Mouse (Mus musculus) megakaryocyte, adult 5-6 weeks (primary cell): Measurements from ENCODE around the gene Slfn9. TPM values are rescaled to one million over a fixed set of nuclear protein-coding genes. Genes with fewer than 3 reads are reported as not detected.

Experiments used
- total RNA-seq, 2 experiments: library from RNA; stranded (forward) in 1 of 2; stranded (reverse) in 1 of 2; fragments of 153-499, 151-499 nt in 1 of 2; fragments of 221-1000, 200-1000 nt in 1 of 2; gene quantifications; 2 replicates each; pipeline versions ENCODE4 v1.2.3 to v1.2.4; 2015 to 2017

Gene Slfn9
- total RNA-seq, 2 experiments from 2014 or later: 39.5 to 40.0 TPM

Other genes starting within 250 kb of the Slfn9 start
- gene Cct6b, start 227.5 kb downstream of the Slfn9 start, total RNA-seq (2015): 0.11 TPM in 1 of 2 replicates, not detected in the other
- not detected in 2 replicates for gene Cct6b, start 227.5 kb downstream of the Slfn9 start, total RNA-seq (2017)
- 13.9 and 15.6 TPM in 2 replicates for gene Zfp830, start 227.5 kb downstream of the Slfn9 start, total RNA-seq (2015)
- 39.9 and 46.3 TPM in 2 replicates for gene Zfp830, start 227.5 kb downstream of the Slfn9 start, total RNA-seq (2017)
- gene Lig3, start 210.7 kb downstream of the Slfn9 start, total RNA-seq (2015): 14.0 and 15.7 TPM in 2 replicates
- 17.7 and 20.3 TPM in 2 replicates for gene Lig3, start 210.7 kb downstream of the Slfn9 start, total RNA-seq (2017)
- 20.5 and 26.7 TPM in 2 replicates for gene Rffl, start 120.6 kb downstream of the Slfn9 start, total RNA-seq (2015)
- gene Rffl, start 120.6 kb downstream of the Slfn9 start, total RNA-seq (2017): 20.1 and 25.4 TPM in 2 replicates
- 7.1 and 7.9 TPM in 2 replicates for gene Rad51d, start 101.2 kb downstream of the Slfn9 start, total RNA-seq (2015)
- gene Rad51d, start 101.2 kb downstream of the Slfn9 start, total RNA-seq (2017): 8.8 and 10.3 TPM in 2 replicates
- not detected in 2 replicates for gene Fndc8, start 99.7 kb downstream of the Slfn9 start, total RNA-seq (2015)
- gene Fndc8, start 99.7 kb downstream of the Slfn9 start, total RNA-seq (2017): not detected in 2 replicates
- 4.7 TPM in 2 replicates for gene Nle1, start 83.4 kb downstream of the Slfn9 start, total RNA-seq (2015)
- gene Nle1, start 83.4 kb downstream of the Slfn9 start, total RNA-seq (2017): 2.6 and 3.1 TPM in 2 replicates
- gene Unc45b, start 81.3 kb downstream of the Slfn9 start, total RNA-seq (2015): not detected in 2 replicates
- gene Unc45b, start 81.3 kb downstream of the Slfn9 start, total RNA-seq (2017): not detected in 2 replicates
- 60.7 and 62.4 TPM in 2 replicates for gene Slfn5, start 40.5 kb downstream of the Slfn9 start, total RNA-seq (2015)
- gene Slfn5, start 40.5 kb downstream of the Slfn9 start, total RNA-seq (2017): 112 and 116 TPM in 2 replicates
- 59.7 and 60.5 TPM in 2 replicates for gene Slfn8, start 29.0 kb upstream of the Slfn9 start, total RNA-seq (2015)
- 68.3 and 68.6 TPM in 2 replicates for gene Slfn8, start 29.0 kb upstream of the Slfn9 start, total RNA-seq (2017)
- 344 and 362 TPM in 2 replicates for gene Slfn2, start 73.3 kb upstream of the Slfn9 start, total RNA-seq (2015)
- gene Slfn2, start 73.3 kb upstream of the Slfn9 start, total RNA-seq (2017): 890 and 968 TPM in 2 replicates
- gene Slfn1, start 125.0 kb upstream of the Slfn9 start, total RNA-seq (2015): 140 and 155 TPM in 2 replicates
- 239 TPM in 2 replicates for gene Slfn1, start 125.0 kb upstream of the Slfn9 start, total RNA-seq (2017)
- gene Slfn4, start 183.4 kb upstream of the Slfn9 start, total RNA-seq (2015): 257 and 290 TPM in 2 replicates
- gene Slfn4, start 183.4 kb upstream of the Slfn9 start, total RNA-seq (2017): 88.0 and 113 TPM in 2 replicates
- 29.0 and 29.7 TPM in 2 replicates for gene Slfn3, start 199.5 kb upstream of the Slfn9 start, total RNA-seq (2015)
- gene Slfn3, start 199.5 kb upstream of the Slfn9 start, total RNA-seq (2017): 43.8 and 49.6 TPM in 2 replicates